Mouse (Mus musculus): ENCODE measurements around the gene Wipf2. TPM values are rescaled to one million over a fixed set of nuclear protein-coding genes. Genes with fewer than 3 reads are reported as not detected.
A peak's percentile ranks its signal among the peaks of the same experiment; 100 is the strongest.

Gene Wipf2
- polyA plus RNA-seq, 1 experiment from 2014 or later: 7.1 TPM

DNA sequence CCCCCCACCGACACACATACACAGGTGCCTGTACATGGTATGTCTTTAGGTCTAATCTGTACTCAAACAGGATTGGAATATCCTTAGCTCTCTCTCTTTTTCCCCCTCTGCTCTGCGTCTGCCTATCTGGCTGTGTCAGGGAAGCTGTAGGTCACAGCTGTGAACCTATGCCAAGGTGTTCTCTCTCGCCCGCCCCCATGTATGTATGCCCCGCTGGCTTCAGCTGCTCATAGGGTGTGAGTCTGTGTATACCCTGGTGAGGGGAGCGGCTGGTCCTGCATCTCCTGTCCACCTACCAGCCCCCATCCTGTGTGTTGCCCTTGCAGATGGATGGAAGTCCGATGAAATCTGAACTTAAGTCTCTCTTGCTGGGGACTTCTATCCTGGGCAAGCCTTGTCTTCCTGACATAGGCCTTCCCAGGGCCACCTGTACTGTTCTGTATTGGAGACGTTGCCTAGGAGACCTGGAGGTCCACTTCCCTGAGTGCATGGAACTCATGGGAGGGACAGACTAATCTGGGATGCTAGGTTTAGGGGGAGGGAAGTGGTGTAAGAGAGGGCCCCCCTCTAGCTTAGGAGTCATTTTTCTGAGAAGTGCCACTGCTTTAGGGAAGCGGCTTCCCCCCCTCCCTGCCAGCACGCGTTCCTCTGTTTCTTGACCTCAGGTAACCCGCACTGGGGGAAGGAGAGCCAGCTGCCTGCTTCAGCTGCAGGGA, 86.0 kb downstream of the Wipf2 start:
- no peak for ATAC-seq (ENCODE audit: insufficient number of reproducible peaks, insufficient read depth, low FRiP score, low read depth)
- 54% methylated on average over 12 of the region's 12 CpGs for WGBS
- Histone ChIP-seq H3K4me3 (ENCODE audit: low read depth, low read length) (no peak overlapping the region), H3K9ac (replicated peaks; ENCODE audit: low read depth, low read length) (no peak overlapping the region), H3K4me2 (replicated peaks; ENCODE audit: low read depth, low read length) (no peak overlapping the region), H3K4me1 (ENCODE audit: control insufficient read depth, insufficient read depth, low read length) (peaks cover 76% of the 10 kb centered on the region), H3K27ac (ENCODE audit: low read length) (no peak overlapping the region), H3K36me3 (ENCODE audit: control insufficient read depth, insufficient read depth, low read length) (peaks cover 8% of the 10 kb centered on the region), H3K27me3 (ENCODE audit: control insufficient read depth, insufficient read depth, low read length) (no peaks in the 10 kb centered on the region), H3K9me3 (ENCODE audit: control insufficient read depth, low read depth, low read length) (no peaks in the 10 kb centered on the region)

DNA sequence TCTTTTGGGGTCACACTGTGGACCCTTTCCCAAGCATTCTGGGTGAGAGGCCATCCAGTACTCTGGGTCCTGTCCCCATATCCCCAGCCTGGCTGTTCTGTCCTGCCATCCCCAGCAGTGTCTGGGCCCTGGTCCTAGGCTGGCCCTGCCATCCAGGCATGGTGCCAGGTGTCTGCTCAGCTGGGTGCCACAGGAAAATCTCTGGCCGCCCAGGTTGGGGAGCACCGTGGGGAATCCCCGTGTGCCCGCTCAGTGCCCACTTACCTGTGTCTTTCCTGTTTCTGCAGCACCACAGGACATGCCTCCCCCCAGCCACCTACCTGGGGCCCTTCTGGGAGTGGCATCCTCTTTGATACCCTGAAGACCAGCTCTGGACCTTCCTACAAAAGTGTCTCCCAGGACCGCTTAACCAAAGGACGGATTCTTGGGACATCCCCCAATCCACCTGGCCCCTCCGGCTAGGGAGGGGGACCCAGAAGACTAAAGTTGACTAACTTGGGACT, 86.6 kb downstream of the Wipf2 start:
- no peak overlapping the region for H3K4me2 ChIP-seq (replicated peaks; ENCODE audit: low read depth, low read length)
- H3K4me3 ChIP-seq (ENCODE audit: low read depth, low read length): no peak overlapping the region
- no peak for ATAC-seq (ENCODE audit: insufficient number of reproducible peaks, insufficient read depth, low FRiP score, low read depth)
- H3K9ac ChIP-seq (replicated peaks; ENCODE audit: low read depth, low read length): no peak overlapping the region
- H3K36me3 ChIP-seq (ENCODE audit: control insufficient read depth, insufficient read depth, low read length): peaks cover 8% of the 10 kb centered on the region
- no peaks in the 10 kb centered on the region for H3K27me3 ChIP-seq (ENCODE audit: control insufficient read depth, insufficient read depth, low read length)
- H3K4me1 ChIP-seq (ENCODE audit: control insufficient read depth, insufficient read depth, low read length): peaks cover 76% of the 10 kb centered on the region
- no peak overlapping the region; the same call in 1 of the 2 replicates for H3K27ac ChIP-seq (ENCODE audit: low read length)
- H3K9me3 ChIP-seq (ENCODE audit: control insufficient read depth, low read depth, low read length): no peaks in the 10 kb centered on the region
- 81% methylated on average over 7 of the region's 7 CpGs for WGBS

DNA sequence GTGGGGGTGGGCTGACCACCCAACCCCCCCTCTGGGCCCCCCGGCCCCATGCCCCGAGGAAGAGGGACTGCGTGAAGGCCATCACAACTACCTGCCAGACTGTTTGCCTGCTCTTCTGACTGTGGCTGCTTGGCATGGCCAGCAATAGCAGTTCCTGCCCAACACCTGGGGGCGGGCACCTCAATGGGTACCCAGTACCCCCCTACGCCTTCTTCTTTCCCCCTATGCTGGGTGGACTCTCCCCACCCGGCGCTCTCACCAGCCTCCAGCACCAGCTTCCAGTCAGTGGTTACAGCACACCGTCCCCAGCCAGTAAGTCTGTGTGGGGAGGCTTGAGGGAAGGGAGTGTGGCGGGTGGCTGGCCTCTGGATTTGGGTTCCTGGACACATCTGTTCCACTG, 87.0 kb downstream of the Wipf2 start:
- no peaks in the 10 kb centered on the region for H3K27me3 ChIP-seq (ENCODE audit: control insufficient read depth, insufficient read depth, low read length)
- H3K4me2 ChIP-seq (replicated peaks; ENCODE audit: low read depth, low read length): no peak overlapping the region
- no peak overlapping the region for H3K9ac ChIP-seq (replicated peaks; ENCODE audit: low read depth, low read length)
- H3K4me3 ChIP-seq (ENCODE audit: low read depth, low read length): no peak overlapping the region
- H3K36me3 ChIP-seq (ENCODE audit: control insufficient read depth, insufficient read depth, low read length): peaks cover 8% of the 10 kb centered on the region
- no peaks in the 10 kb centered on the region for H3K9me3 ChIP-seq (ENCODE audit: control insufficient read depth, low read depth, low read length)
- H3K27ac ChIP-seq (ENCODE audit: low read length): peak overlapping the region; percentile 75; the same call in 1 of the 2 replicates
- H3K4me1 ChIP-seq (ENCODE audit: control insufficient read depth, insufficient read depth, low read length): peaks cover 76% of the 10 kb centered on the region
- ATAC-seq (ENCODE audit: insufficient number of reproducible peaks, insufficient read depth, low FRiP score, low read depth): no peak
- WGBS: 79% methylated on average over 9 of the region's 9 CpGs

DNA sequence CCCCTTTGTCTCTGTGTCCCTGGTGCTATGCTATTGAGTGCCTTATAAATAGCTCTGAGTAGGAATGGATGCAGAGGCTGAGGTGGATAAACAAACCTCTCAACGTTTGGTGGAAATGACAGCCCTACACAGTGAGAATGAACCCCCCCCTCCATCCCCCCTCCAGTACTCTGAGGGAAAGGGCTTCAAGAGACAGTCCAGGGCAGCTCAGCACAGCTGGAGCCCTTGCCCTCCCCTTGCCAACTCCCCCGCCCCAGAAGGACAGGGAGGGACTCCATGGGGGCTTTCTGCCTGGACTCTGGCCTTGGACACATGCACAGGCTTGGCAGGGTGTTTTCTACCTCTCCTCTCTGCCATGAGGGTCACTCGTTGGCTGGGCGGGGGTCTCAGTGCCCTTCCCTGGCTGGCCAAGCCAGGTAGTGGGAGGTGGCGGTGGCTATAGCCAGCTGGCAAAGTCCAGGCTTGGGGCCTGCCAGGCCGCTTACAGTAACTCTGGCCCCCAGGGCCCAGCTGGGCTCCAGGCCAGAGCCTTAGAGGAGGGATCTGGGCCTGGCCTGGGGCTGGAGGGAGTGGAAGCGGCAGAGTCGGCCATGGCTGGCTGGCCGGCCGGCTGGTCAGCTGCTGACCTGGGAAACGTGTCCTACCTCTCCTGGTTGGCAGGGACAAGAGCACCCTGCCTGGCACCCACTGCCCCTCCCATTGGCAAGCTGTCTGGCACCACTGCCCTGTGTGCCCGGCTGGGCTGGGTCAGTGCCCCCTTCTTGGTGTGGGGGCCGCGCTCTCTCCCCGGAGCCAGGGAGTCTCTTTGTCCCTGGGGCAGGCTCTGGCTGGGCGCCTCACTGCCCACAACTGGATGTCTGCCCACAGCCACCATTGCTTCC, 87.8 kb downstream of the Wipf2 start:
- Histone ChIP-seq H3K4me2 (replicated peaks; ENCODE audit: low read depth, low read length) (no peak overlapping the region), H3K27me3 (ENCODE audit: control insufficient read depth, insufficient read depth, low read length) (no peaks in the 10 kb centered on the region), H3K9ac (replicated peaks; ENCODE audit: low read depth, low read length) (no peak overlapping the region; the same call in 1 of the 2 replicates), H3K4me1 (ENCODE audit: control insufficient read depth, insufficient read depth, low read length) (peaks cover 71% of the 10 kb centered on the region), H3K27ac (ENCODE audit: low read length) (peak overlapping the region; percentile 75; the same call in 1 of the 2 replicates), H3K36me3 (ENCODE audit: control insufficient read depth, insufficient read depth, low read length) (peaks cover 8% of the 10 kb centered on the region), H3K4me3 (ENCODE audit: low read depth, low read length) (no peak overlapping the region), H3K9me3 (ENCODE audit: control insufficient read depth, low read depth, low read length) (no peaks in the 10 kb centered on the region)
- no peak for ATAC-seq (ENCODE audit: insufficient number of reproducible peaks, insufficient read depth, low FRiP score, low read depth)
- WGBS: 65% methylated on average over 15 of the region's 16 CpGs

DNA sequence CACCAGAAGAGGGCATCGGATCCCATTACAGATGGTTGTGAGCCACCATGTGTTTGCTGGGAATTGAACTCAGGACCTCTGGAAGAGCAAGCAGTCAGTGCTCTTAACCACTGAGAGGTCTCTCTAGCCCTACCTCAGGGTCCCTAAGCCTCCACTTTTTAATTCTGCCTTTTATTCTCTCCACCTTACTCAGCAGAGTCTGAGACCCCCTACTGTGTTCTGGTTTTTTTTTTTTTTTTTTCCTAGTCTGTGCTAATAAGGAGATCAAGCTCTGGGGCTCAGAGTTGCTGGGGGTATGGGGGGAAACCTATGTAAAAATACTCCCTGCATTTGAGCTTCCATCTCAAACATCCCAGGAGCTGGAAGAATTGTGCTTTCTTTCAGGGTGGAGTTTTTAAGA, 88.7 kb downstream of the Wipf2 start:
- peak overlapping the region; percentile 66; the same call in 1 of the 2 replicates for H3K27ac ChIP-seq (ENCODE audit: low read length)

DNA sequence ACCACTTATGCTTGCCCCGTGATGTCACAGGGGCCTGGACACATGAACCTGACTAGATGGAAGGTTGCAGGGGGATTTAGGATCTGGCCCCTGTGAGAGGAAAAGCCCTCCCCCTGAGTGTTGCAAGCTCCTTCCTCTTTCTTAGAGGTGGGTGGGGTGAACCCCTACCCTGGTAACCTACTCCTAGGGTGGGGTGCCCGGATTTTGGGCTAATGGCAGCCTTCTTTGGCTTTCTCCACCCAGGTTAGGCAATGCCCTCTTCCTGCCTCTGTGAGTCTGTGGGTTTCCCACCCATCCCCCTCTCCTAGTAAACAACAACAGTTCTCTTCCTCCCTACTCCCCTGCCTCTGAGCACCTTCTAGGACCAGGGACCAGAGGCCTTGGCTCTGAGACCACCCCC, 89.3 kb downstream of the Wipf2 start:
- Histone ChIP-seq H3K4me3 (ENCODE audit: low read depth, low read length) (no peak overlapping the region), H3K36me3 (ENCODE audit: control insufficient read depth, insufficient read depth, low read length) (peaks cover 16% of the 10 kb centered on the region), H3K27ac (ENCODE audit: low read length) (peak overlapping the region; percentile 66), H3K4me1 (ENCODE audit: control insufficient read depth, insufficient read depth, low read length) (peaks cover 62% of the 10 kb centered on the region), H3K9me3 (ENCODE audit: control insufficient read depth, low read depth, low read length) (no peaks in the 10 kb centered on the region), H3K9ac (replicated peaks; ENCODE audit: low read depth, low read length) (no peak overlapping the region), H3K27me3 (ENCODE audit: control insufficient read depth, insufficient read depth, low read length) (no peaks in the 10 kb centered on the region), H3K4me2 (replicated peaks; ENCODE audit: low read depth, low read length) (no peak overlapping the region)
- WGBS: 43% methylated on average over 2 of the region's 2 CpGs
- no peak for ATAC-seq (ENCODE audit: insufficient number of reproducible peaks, insufficient read depth, low FRiP score, low read depth)

More for the DNA sequence above, 88.7 kb downstream of the Wipf2 start:
- H3K4me2 ChIP-seq (replicated peaks; ENCODE audit: low read depth, low read length): no peak overlapping the region
- H3K4me3 ChIP-seq (ENCODE audit: low read depth, low read length): no peak overlapping the region
- ATAC-seq (ENCODE audit: insufficient number of reproducible peaks, insufficient read depth, low FRiP score, low read depth): no peak
- H3K9me3 ChIP-seq (ENCODE audit: control insufficient read depth, low read depth, low read length): no peaks in the 10 kb centered on the region
- no peaks in the 10 kb centered on the region for H3K27me3 ChIP-seq (ENCODE audit: control insufficient read depth, insufficient read depth, low read length)
- WGBS: 88% methylated on average over 1 of the region's 1 CpGs
- peaks cover 67% of the 10 kb centered on the region for H3K4me1 ChIP-seq (ENCODE audit: control insufficient read depth, insufficient read depth, low read length)
- no peak overlapping the region for H3K9ac ChIP-seq (replicated peaks; ENCODE audit: low read depth, low read length)
- H3K36me3 ChIP-seq (ENCODE audit: control insufficient read depth, insufficient read depth, low read length): peaks cover 16% of the 10 kb centered on the region

DNA sequence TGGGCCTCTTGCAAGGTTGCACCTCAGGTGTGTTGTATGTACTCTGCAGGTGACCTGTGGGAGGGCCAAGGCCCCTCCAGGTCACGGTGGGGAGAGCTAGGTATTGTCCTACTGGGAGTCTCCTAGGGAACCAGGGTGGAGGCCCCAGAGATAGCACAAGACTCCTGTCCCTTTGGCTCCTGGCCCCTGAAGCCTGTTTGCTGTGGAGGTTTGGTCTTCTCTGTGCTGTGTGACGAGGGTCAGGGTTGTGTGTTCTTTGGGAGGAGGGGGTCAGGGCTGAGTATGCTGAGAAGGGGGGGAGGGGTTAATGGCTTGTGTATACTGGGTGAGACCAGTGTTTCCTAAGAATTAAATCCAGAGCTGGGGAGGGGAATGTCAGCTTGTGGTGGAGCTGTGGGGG, 89.9 kb downstream of the Wipf2 start:
- Histone ChIP-seq H3K27ac (ENCODE audit: low read length) (peak overlapping the region; percentile 88; the same call in 1 of the 2 replicates), H3K4me2 (replicated peaks; ENCODE audit: low read depth, low read length) (no peak overlapping the region), H3K4me1 (ENCODE audit: control insufficient read depth, insufficient read depth, low read length) (peaks cover 56% of the 10 kb centered on the region), H3K27me3 (ENCODE audit: control insufficient read depth, insufficient read depth, low read length) (no peaks in the 10 kb centered on the region), H3K4me3 (ENCODE audit: low read depth, low read length) (no peak overlapping the region), H3K36me3 (ENCODE audit: control insufficient read depth, insufficient read depth, low read length) (peaks cover 16% of the 10 kb centered on the region), H3K9ac (replicated peaks; ENCODE audit: low read depth, low read length) (no peak overlapping the region), H3K9me3 (ENCODE audit: control insufficient read depth, low read depth, low read length) (no peaks in the 10 kb centered on the region)
- ATAC-seq (ENCODE audit: insufficient number of reproducible peaks, insufficient read depth, low FRiP score, low read depth): peak; percentile 83
- WGBS: 24% methylated on average over 2 of the region's 2 CpGs

DNA sequence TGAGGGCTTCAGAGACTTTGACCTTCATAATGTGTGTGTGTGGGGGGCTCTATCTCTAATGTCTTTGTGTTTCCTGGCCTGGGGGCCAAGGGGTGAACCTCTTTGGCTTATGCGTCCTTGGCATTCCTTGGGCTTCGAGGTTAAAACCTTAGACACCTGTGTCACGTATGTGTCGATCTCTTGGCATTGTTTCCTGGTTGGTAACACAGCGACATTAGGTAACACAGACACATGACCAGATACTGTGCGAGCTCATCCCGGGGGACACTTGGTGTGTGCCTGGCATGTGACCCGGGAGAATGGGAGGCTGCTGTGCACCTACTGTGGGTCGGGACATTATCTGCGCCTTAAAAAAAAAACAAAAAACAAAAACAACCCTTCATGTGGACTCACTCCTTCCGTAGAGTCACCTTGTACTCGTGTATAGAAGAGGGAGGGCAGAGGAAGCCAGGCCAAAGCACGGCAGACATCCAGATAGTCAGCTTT, 90.4 kb downstream of the Wipf2 start:
- H3K27ac ChIP-seq (ENCODE audit: low read length): peak overlapping the region; percentile 88
- WGBS: 15% methylated on average over 13 of the region's 13 CpGs
- no peak overlapping the region for H3K9ac ChIP-seq (replicated peaks; ENCODE audit: low read depth, low read length)
- peaks cover 58% of the 10 kb centered on the region for H3K4me1 ChIP-seq (ENCODE audit: control insufficient read depth, insufficient read depth, low read length)
- H3K4me3 ChIP-seq (ENCODE audit: low read depth, low read length): no peak overlapping the region
- peak overlapping the region; percentile 31 for H3K4me2 ChIP-seq (replicated peaks; ENCODE audit: low read depth, low read length)
- peaks cover 16% of the 10 kb centered on the region for H3K36me3 ChIP-seq (ENCODE audit: control insufficient read depth, insufficient read depth, low read length)
- no peaks in the 10 kb centered on the region for H3K9me3 ChIP-seq (ENCODE audit: control insufficient read depth, low read depth, low read length)
- no peaks in the 10 kb centered on the region for H3K27me3 ChIP-seq (ENCODE audit: control insufficient read depth, insufficient read depth, low read length)
- ATAC-seq (ENCODE audit: insufficient number of reproducible peaks, insufficient read depth, low FRiP score, low read depth): no peak

All from stomach, embryonic 14.5 days (tissue).